Mouse (Mus musculus) activated CD4-positive, CD25-positive, alpha-beta regulatory T cell, adult 4 months (primary cell): ENCODE data around the gene Wtip. TPM values are rescaled to one million over a fixed set of nuclear protein-coding genes. Genes with fewer than 3 reads are reported as not detected.
"Not testable (repeated sequence)": the region's sequence is repeated elsewhere in the genome, so short reads cannot be mapped to it uniquely, and the experiment has no call there.

ENCODE experiments used
- ATAC-seq: one replicate; pipeline ENCODE4 v1.8.0; 2017
- polyA plus RNA-seq, 2 experiments: library from polyadenylated mRNA; unstranded; fragments of 100-300 nt; shearing (Covaris generic); gene quantifications; one replicate each; pipeline ENCODE4 v1.2.1; 2017

Gene Wtip
- polyA plus RNA-seq, 2 experiments from 2014 or later, result not detected

DNA sequence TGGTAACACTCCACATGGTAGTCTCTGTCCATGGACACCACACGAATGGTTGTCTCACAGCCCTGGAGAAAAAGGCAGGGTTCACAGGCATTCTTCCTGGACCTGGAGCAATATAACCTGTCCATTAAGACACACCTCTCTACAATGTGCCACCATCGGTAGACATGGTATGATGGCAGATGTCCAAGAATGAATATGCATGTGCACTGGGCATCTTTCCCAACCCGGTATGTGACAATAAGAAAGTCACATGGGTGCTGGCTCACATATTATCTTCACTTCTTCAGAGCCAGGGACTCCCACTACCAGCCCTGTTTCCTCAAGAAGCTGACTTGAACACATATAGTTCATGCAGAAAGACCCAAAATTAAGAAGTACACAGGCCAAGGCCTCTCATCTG is 16.5 kb downstream of the Wtip start:
- ATAC-seq, result no peak

DNA sequence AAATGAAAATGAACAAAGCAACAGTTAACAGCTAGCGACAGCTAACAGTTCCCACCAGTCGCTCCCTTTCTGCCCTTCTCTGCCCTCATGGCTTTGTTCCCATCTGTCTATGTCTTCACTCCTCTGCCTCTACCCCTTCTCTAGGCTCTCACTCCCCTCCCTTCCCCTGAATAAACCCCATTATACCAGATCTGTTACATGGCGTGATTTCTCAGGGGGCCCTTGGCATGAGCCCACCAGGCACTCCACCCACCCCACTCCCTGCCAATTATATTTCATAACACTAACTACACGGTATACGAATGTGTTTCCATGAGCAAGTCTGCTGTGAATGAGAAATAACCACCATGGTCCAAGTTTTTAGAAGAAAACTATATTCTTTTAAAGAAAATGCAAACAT is 23.9 kb downstream of the Wtip start:
- no peak for ATAC-seq

DNA sequence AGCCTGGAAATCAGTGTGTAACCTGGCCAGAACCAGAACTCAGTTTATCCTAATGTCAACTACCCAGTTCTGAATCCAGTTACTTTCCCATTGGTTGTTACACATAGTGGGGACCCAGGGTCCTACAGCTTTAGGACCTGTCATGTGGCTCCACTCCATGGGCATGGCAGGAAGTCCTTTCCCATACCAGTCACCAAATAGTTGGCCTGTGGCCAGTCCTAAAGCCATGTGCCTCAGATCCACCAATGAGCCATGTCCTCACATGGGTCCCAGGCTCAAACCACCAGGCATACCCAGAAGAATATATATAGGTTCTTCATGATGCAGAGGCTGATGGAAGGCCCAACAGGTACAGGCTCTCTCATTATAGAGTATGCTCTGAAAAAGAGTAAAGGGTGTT is 31.8 kb downstream of the Wtip start:
- no peak for ATAC-seq

DNA sequence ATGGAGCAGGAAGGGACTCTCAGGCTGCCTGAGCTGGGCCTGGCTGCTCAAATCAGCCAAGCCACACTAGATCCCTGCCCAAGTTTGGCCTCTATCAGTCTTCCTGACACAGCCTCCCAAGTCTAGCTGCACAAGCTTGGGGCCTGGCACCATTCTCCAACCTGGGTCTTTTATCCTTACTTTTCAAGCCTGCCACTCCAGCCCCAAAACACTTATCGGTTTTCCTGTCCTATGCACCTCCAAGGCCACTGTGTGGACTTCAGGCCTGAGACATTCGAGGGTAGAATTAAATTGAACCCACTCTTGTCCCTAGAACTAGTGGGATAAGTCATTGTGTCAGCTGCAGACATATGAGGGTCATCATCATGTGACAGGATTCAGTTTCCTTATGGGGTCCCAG is 33.1 kb downstream of the Wtip start:
- ATAC-seq, result no peak

DNA sequence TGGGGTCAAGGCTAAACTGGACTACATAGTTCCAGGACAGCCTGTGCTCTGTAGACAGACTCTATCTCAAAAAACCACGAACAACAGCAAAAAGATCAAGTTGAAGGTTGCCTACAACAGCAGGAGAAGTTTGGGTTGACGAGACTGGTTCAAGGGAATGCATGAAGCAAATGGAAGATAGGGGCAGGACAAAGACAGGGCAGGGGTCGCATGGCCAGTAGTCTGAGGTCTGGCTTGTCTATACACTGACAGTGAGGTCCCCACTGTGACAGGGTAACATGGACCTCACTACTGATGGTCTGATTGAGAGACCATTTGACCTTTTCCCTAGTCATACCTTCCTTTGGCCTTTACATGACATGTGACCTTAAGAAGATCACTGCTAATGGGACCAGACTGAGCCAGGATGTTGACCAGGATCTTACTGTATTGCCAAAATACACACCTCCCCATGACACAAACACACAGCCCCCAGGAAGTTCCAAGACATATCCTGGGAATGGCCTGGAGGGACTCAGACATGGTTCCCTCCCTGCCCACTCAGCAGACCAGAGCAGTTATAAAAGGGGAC is 38.1 kb downstream of the Wtip start, which contains the start of gene Scgb1b30:
Scgb1b30 (plus strand) TSS at position 521 of the 571 bp plus-strand sequence.
- ATAC-seq, result no peak

DNA sequence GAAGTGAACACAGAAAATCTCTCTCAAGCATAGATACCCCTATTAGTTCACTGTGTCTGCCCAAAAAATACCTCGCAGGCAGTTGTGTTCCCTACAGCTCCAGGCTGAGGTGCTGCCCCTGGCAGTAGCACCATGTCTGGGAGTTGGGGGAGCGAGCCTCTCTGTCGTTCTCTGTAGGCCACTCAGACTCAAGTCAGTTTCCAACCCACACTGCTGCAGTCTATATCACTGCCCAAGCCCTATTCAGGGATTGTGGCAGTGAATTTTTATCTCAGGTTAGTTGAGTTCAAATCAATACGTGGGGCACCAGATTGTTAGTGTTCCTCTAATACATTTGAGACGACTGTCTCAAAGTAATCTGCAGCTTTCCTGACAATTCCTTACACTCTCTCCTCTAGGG is 64.9 kb downstream of the Wtip start:
- not testable (repeated sequence) for ATAC-seq

Other genes with a start within 250 kb of the Wtip start
- gene Scgb2b26, start 188.2 kb downstream of the Wtip start, polyA plus RNA-seq, result not detected
- gene Scgb2b27, start 119.3 kb downstream of the Wtip start, polyA plus RNA-seq, result not detected
- gene Scgb1b27, start 111.8 kb downstream of the Wtip start, polyA plus RNA-seq, result not detected
- gene Scgb1b30, start 37.8 kb downstream of the Wtip start, polyA plus RNA-seq, result not detected
- 10 to 100 TPM; 93.3 to 94.9 TPM for gene Uba2, start 36.3 kb upstream of the Wtip start, polyA plus RNA-seq
- 10 to 100 TPM; 23.4 to 35.1 TPM for gene Pdcd2l, start 63.4 kb upstream of the Wtip start, polyA plus RNA-seq
- 100 to 1,000 TPM; 354 to 384 TPM for gene Gpi1, start 97.1 kb upstream of the Wtip start, polyA plus RNA-seq
- gene Gm6096, start 117.8 kb upstream of the Wtip start, polyA plus RNA-seq, result not detected
- gene 4931406P16Rik, start 180.3 kb upstream of the Wtip start, polyA plus RNA-seq, result 10 to 100 TPM; 23.5 to 24.1 TPM